Mouse (Mus musculus): ENCODE measurements around the gene Glipr2. TPM values are rescaled to one million over a fixed set of nuclear protein-coding genes. Genes with fewer than 3 reads are reported as not detected.
A peak's percentile ranks its signal among the peaks of the same experiment; 100 is the strongest.

Glipr2 gene
- total and polyA plus RNA-seq, 2 experiments from 2014 or later = 22.6 to 25.5 TPM

DNA sequence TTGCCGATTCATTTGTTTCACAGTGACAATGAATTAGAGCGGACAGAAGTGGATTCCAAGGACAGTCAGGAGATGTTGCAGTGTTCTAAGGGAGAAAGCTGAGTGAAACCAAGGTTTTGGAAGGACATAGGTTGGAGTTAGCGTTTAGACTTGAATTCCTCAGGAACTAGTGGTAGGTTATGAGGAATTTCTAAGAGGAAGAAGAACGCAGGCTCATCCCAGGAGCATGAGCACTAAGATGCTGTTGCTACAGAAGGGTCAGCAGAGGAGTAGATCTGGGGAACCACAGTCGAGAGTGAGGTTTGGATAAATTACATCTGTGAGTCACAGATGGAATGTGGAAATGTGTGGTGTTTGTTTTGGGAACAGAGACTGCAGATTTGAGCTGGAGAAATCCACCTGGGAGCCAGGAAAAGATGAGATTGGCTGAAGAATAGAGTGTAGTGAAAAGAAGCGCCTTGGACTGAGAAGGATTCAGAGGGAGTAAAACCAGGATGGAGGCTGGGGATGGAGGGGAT, 19.1 kb downstream of the Glipr2 start:
- DNase-seq (no peak), ATAC-seq (no peak)
- no peaks in the 10 kb centered on the region for H3K9me3 ChIP-seq (ENCODE audit: low read length)
- 85% methylated on average over 6 of the region's 6 CpGs for WGBS
- H3K27me3 ChIP-seq (ENCODE audit: insufficient read depth, low read length) = no peaks in the 10 kb centered on the region
- H3K4me1 ChIP-seq (ENCODE audit: insufficient read depth) = peaks cover 5% of the 10 kb centered on the region; the same call in 1 of the 2 replicates
- TF ChIP-seq CTCF (IDR thresholded peaks at IDR 0.05; ENCODE audit: low read depth) = no peak
- no peak overlapping the region for H3K9ac ChIP-seq
- H3K27ac ChIP-seq (ENCODE audit: low read depth, low read length) = no peak overlapping the region
- H3K36me3 ChIP-seq (ENCODE audit: insufficient read depth) = peaks cover 8% of the 10 kb centered on the region; the same call in 1 of the 2 replicates
- no peak overlapping the region for H3K4me2 ChIP-seq (ENCODE audit: low read depth)
- H3K4me3 ChIP-seq (ENCODE audit: low read depth, low read length) = no peak overlapping the region

DNA sequence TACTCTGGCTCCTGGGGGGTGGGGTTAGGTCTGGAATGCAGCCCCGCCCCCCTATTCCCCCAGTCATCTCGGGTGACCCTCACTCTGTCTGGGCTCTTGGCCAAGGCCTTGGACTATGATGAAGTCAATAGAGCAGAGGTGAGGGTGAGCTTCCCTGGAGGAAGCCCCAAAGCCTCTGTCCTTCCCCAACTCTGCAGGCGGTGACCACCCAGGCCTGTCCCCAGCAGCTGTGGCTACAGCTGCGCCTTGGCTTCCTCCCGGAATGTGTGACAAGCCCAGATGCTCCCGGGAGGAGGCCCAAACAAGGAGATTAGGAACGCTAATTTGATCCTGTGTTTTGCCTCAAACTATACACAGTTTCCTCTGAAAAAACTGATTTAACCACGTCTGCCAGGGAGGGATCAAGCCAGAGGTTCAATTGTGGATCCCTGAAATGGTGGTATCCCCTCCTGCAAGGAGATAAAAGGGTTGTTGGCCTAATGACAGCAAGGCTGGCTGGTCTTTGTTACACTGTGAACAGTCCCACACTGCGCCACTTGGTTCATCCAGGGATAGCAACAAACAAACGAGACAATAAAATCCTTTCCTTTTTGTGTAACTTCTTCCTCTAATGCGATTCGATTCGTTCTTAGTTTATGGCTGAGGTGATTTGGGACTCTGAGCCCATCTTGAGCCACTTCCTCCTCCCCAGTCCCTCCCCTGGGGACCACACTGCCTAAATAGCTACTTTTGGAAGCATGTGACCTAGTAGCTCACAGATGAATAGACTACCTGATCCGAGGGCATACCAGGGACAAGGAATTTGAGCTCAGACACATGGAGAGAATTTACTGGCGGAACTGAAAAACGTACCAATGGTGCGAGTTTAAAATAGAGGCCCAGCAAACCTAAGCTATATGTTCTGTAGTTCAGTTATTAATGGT, 21.6 kb downstream of the Glipr2 start:
- no peak for ATAC-seq
- Histone ChIP-seq H3K4me1 (ENCODE audit: insufficient read depth) (peaks cover 8% of the 10 kb centered on the region; the same call in 1 of the 2 replicates), H3K36me3 (ENCODE audit: insufficient read depth) (0 out of 2 replicates have a peak, but pooled peaks cover 5% of the 10 kb centered on the region)

DNA sequence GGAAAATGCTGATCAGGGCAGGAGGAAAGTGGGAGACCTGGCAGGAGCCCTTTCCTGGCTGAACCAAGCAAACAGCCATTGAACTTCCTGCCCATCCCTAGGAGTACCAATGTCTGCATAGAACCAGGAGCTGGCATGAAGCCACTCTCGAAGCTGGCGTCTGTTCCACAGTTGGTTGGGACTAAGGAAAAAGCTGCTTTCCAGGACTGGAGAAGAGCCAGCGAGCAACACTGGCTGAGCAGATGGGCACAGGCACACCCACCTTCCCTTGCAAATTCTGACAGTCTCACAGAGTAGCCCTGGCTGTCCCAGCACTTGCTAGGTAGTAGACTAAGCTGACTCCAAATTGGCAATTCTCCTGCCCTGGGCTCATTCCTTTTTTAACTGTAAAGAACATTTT, 22.5 kb downstream of the Glipr2 start:
- Histone ChIP-seq H3K9me3 (ENCODE audit: low read length) (no peaks in the 10 kb centered on the region), H3K4me1 (ENCODE audit: insufficient read depth) (peaks cover 8% of the 10 kb centered on the region; the same call in 1 of the 2 replicates), H3K9ac (no peak overlapping the region), H3K27me3 (ENCODE audit: insufficient read depth, low read length) (no peaks in the 10 kb centered on the region), H3K4me2 (ENCODE audit: low read depth) (no peak overlapping the region), H3K4me3 (ENCODE audit: low read depth, low read length) (no peak overlapping the region), H3K27ac (ENCODE audit: low read depth, low read length) (no peak overlapping the region), H3K36me3 (ENCODE audit: insufficient read depth) (0 out of 2 replicates have a peak, but pooled peaks cover 2% of the 10 kb centered on the region)
- ATAC-seq (peak; percentile 60), DNase-seq (peak; percentile 93)
- TF ChIP-seq CTCF (IDR thresholded peaks at IDR 0.05; ENCODE audit: low read depth) = no peak
- 26% methylated on average over 3 of the region's 3 CpGs for WGBS

More for the DNA sequence above, 21.6 kb downstream of the Glipr2 start:
- Histone ChIP-seq H3K9me3 (ENCODE audit: low read length) (no peaks in the 10 kb centered on the region), H3K27me3 (ENCODE audit: insufficient read depth, low read length) (no peaks in the 10 kb centered on the region), H3K4me2 (ENCODE audit: low read depth) (no peak overlapping the region), H3K9ac (no peak overlapping the region), H3K27ac (ENCODE audit: low read depth, low read length) (no peak overlapping the region; the same call in 1 of the 2 replicates), H3K4me3 (ENCODE audit: low read depth, low read length) (no peak overlapping the region)
- WGBS = 19% methylated on average over 17 of the region's 17 CpGs
- TF ChIP-seq CTCF (IDR thresholded peaks at IDR 0.05; ENCODE audit: low read depth) = no peak; the same call in 1 of the 2 replicates
- DNase-seq = peak; percentile 34

DNA sequence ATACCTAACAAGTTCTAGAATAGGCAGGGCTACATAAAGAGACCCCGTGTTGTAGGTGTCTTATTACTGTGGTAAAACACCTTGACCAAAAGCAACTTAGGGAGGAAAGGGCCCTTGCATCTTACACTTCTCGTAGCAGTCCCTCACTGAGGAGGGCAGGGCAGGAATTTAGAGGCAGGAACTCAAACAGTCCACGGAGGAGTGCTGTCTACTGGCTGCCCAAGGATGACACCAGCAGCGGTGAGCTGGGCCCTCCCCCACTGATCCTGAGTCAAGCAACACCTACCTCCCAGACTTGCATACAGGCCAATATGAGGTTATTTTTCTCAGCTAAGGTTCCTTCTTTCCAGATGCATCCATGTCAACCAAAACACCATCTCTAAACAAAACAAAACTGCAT, 23.0 kb downstream of the Glipr2 start:
- H3K27ac ChIP-seq (ENCODE audit: low read depth, low read length) = no peak overlapping the region
- H3K4me2 ChIP-seq (ENCODE audit: low read depth) = no peak overlapping the region
- H3K27me3 ChIP-seq (ENCODE audit: insufficient read depth, low read length) = no peaks in the 10 kb centered on the region
- no peak overlapping the region for H3K9ac ChIP-seq
- no peak for TF ChIP-seq CTCF (IDR thresholded peaks at IDR 0.05; ENCODE audit: low read depth)
- DNase-seq (no peak), ATAC-seq (no peak)
- no peaks in the 10 kb centered on the region for H3K9me3 ChIP-seq (ENCODE audit: low read length)
- peaks cover 8% of the 10 kb centered on the region; the same call in 1 of the 2 replicates for H3K4me1 ChIP-seq (ENCODE audit: insufficient read depth)
- no peaks in the 10 kb centered on the region for H3K36me3 ChIP-seq (ENCODE audit: insufficient read depth)
- no peak overlapping the region for H3K4me3 ChIP-seq (ENCODE audit: low read depth, low read length)
- 82% methylated on average over 4 of the region's 4 CpGs for WGBS

DNA sequence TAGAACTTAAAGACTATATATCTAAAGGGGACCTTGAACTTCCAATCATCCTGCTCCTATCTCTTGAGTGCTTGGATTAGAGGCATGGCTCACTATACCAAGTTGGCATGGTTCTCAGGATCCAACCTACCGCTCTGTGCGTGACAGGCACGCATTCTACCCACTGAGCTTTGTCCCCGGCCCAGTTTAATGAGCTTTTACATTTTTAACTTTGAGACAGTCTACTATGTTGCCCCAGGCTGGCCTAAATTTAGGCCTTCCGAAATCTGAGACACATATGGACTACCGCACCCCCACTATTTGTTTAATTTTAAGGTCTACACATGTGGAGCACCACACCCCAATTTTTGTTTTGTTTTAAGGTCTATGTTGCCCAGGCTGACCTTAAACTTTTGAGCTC, 23.6 kb downstream of the Glipr2 start:
- Histone ChIP-seq H3K9ac (no peak overlapping the region), H3K27ac (ENCODE audit: low read depth, low read length) (no peak overlapping the region), H3K4me2 (ENCODE audit: low read depth) (no peak overlapping the region), H3K27me3 (ENCODE audit: insufficient read depth, low read length) (no peaks in the 10 kb centered on the region), H3K4me1 (ENCODE audit: insufficient read depth) (peaks cover 8% of the 10 kb centered on the region; the same call in 1 of the 2 replicates), H3K4me3 (ENCODE audit: low read depth, low read length) (no peak overlapping the region), H3K36me3 (ENCODE audit: insufficient read depth) (no peaks in the 10 kb centered on the region), H3K9me3 (ENCODE audit: low read length) (no peaks in the 10 kb centered on the region)
- TF ChIP-seq CTCF (IDR thresholded peaks at IDR 0.05; ENCODE audit: low read depth) = no peak
- ATAC-seq (no peak), DNase-seq (no peak)
- WGBS = 89% methylated on average over 6 of the region's 6 CpGs

DNA sequence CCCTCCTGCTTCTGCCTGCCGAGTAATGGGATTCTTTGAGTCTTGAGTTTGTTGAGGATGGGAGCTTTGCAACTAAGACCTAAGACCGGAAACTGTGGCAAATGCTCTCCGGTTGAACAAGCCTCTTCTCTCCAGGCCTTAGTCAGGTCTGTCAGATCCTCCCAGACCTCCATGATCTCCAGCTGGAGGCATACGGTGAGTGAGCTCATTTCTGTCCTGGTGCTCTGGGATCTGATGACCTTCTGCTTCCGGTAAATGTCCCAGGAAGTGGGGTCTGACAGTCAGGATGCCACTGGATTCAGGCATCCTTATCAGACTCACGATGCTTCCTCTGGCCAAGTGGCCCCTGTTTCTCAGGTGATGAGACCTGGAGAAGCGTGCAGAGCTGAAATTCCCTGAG, 24.1 kb downstream of the Glipr2 start:
- Histone ChIP-seq H3K4me1 (ENCODE audit: insufficient read depth) (peaks cover 8% of the 10 kb centered on the region; the same call in 1 of the 2 replicates), H3K4me3 (ENCODE audit: low read depth, low read length) (no peak overlapping the region), H3K27ac (ENCODE audit: low read depth, low read length) (no peak overlapping the region), H3K27me3 (ENCODE audit: insufficient read depth, low read length) (no peaks in the 10 kb centered on the region), H3K9me3 (ENCODE audit: low read length) (no peaks in the 10 kb centered on the region), H3K9ac (no peak overlapping the region), H3K4me2 (ENCODE audit: low read depth) (no peak overlapping the region), H3K36me3 (ENCODE audit: insufficient read depth) (no peaks in the 10 kb centered on the region)
- DNase-seq (no peak), ATAC-seq (no peak)
- WGBS = 93% methylated on average over 7 of the region's 7 CpGs
- TF ChIP-seq CTCF (IDR thresholded peaks at IDR 0.05; ENCODE audit: low read depth) = no peak
